Mouse (Mus musculus) limb, embryonic 11.5 days (tissue): Measurements from ENCODE around the gene Celf2. TPM values are rescaled to one million over a fixed set of nuclear protein-coding genes. Genes with fewer than 3 reads are reported as not detected.

Experiments used
- ATAC-seq: fragments of 200-750 bp; cut with Nextera tagmentation; 2 replicates; pipeline ENCODE4 v1.8.0; 2017; ENCODE audit warnings: low read depth; ENCODE audit not compliant: insufficient number of reproducible peaks, low FRiP score, low TSS enrichment
- DNase-seq: peaks from one replicate; pipeline ENCODE4 v3.0.0-alpha.2; 2015; ENCODE audit warnings: low spot score
- H3K27ac ChIP-seq: fragments of 300-500 bp; sonication (generic); replicated peaks from 2 replicates; pipeline ENCODE4 v1.5.1; 2014; ENCODE audit warnings: low read depth, mild to moderate bottlenecking, low read length
- H3K27me3 ChIP-seq: fragments of 300-500 bp; sonication (generic); 2 replicates; pipeline ENCODE4 v1.6.1; 2014; ENCODE audit warnings: mild to moderate bottlenecking, low read length, mixed read lengths; ENCODE audit not compliant: control insufficient read depth, insufficient read depth
- H3K36me3 ChIP-seq: fragments of 300-500 bp; sonication (generic); 2 replicates; pipeline ENCODE4 v1.6.1; 2014; ENCODE audit warnings: mild to moderate bottlenecking, low read length, moderate library complexity, mixed read lengths; ENCODE audit not compliant: control insufficient read depth, insufficient read depth
- H3K4me1 ChIP-seq: fragments of 300-500 bp; sonication (generic); 2 replicates; pipeline ENCODE4 v1.6.1; 2014; ENCODE audit warnings: low read length, mixed read lengths; ENCODE audit not compliant: control insufficient read depth, insufficient read depth
- H3K4me2 ChIP-seq: fragments of 300-500 bp; sonication (generic); 2 replicates; pipeline ENCODE4 v1.6.1; 2014; ENCODE audit warnings: low read depth, mild to moderate bottlenecking, moderate library complexity; ENCODE audit not compliant: severe bottlenecking
- H3K4me3 ChIP-seq: fragments of 300-500 bp; sonication (generic); 2 replicates; pipeline ENCODE4 v1.5.1; 2014; ENCODE audit warnings: low read depth, low read length
- H3K9ac ChIP-seq: fragments of 300-500 bp; sonication (generic); 2 replicates; pipeline ENCODE4 v1.6.1; 2014; ENCODE audit warnings: mild to moderate bottlenecking, low read length
- H3K9me3 ChIP-seq: fragments of 300-500 bp; sonication (generic); 2 replicates; pipeline ENCODE4 v1.6.1; 2016; ENCODE audit warnings: low read length; ENCODE audit not compliant: control insufficient read depth
- WGBS: fragments of 180-500 bp; shearing (Covaris S2); extraction: QIAGEN DNeasy Blood & Tissue Kit; methylation state at CpG from one replicate; pipeline ENCODE4 v1.1.7; 2014; 5-methylcytosine and 5-hydroxymethylcytosine counted together
- polyA plus RNA-seq: library from polyadenylated mRNA; unstranded; fragments of >200 nt; fragmentation: Nextera tagmentation; extraction: Ambion mirVana; gene quantifications from 2 replicates; pipeline ENCODE4 v1.2.1, GENCODE M21; 2014

The Celf2 gene
- polyA plus RNA-seq, 1 experiment from 2014 or later = 24.1 TPM

GRCm38 (mm10) chr2:7233411-7233810, 276.0 kb downstream of the Celf2 start:
- H3K4me1 ChIP-seq = no peaks in the 10 kb centered on the region
- H3K27ac ChIP-seq = no peak overlapping the region
- 87% methylated on average over 2 of the region's 2 CpGs for WGBS
- no peaks in the 10 kb centered on the region for H3K27me3 ChIP-seq
- H3K4me3 ChIP-seq = no peak overlapping the region
- H3K9me3 ChIP-seq = no peaks in the 10 kb centered on the region
- H3K4me2 ChIP-seq = no peak overlapping the region
- no peak overlapping the region for H3K9ac ChIP-seq
- no peaks in the 10 kb centered on the region for H3K36me3 ChIP-seq
- ATAC-seq (no peak), DNase-seq (no peak)

GRCm38 (mm10) chr2:7226785-7227184, 282.6 kb downstream of the Celf2 start:
- Histone ChIP-seq H3K4me2 (no peak overlapping the region), H3K27me3 (no peaks in the 10 kb centered on the region), H3K9ac (no peak overlapping the region), H3K36me3 (no peaks in the 10 kb centered on the region), H3K9me3 (no peaks in the 10 kb centered on the region), H3K4me1 (no peaks in the 10 kb centered on the region), H3K27ac (no peak overlapping the region), H3K4me3 (no peak overlapping the region)
- ATAC-seq (no peak), DNase-seq (no peak)
- WGBS = 85% methylated on average over 7 of the region's 7 CpGs

- Histone ChIP-seq H3K36me3 (no peaks in the 10 kb centered on the region), H3K4me1 (no peaks in the 10 kb centered on the region), H3K27me3 (no peaks in the 10 kb centered on the region), H3K4me3 (no peak overlapping the region), H3K27ac (no peak overlapping the region), H3K9ac (no peak overlapping the region), H3K9me3 (no peaks in the 10 kb centered on the region), H3K4me2 (no peak overlapping the region)
- WGBS = 86% methylated on average over 3 of the region's 3 CpGs
- DNase-seq (no peak), ATAC-seq (no peak)
Measured at GRCm38 (mm10) chr2:7224346-7225071, 284.9 kb downstream of the Celf2 start.

- no peak for DNase-seq
- H3K9me3 ChIP-seq = no peaks in the 10 kb centered on the region
- no peak overlapping the region for H3K4me3 ChIP-seq
- no peaks in the 10 kb centered on the region for H3K27me3 ChIP-seq
- H3K4me2 ChIP-seq = no peak overlapping the region
- ATAC-seq = no peak
- H3K4me1 ChIP-seq = no peaks in the 10 kb centered on the region
- 58% methylated on average over 2 of the region's 2 CpGs for WGBS
- no peak overlapping the region for H3K27ac ChIP-seq
- no peaks in the 10 kb centered on the region for H3K36me3 ChIP-seq
- H3K9ac ChIP-seq = no peak overlapping the region
Measured at GRCm38 (mm10) chr2:7223538-7223937, 285.8 kb downstream of the Celf2 start.

GRCm38 (mm10) chr2:7222886-7223285, 286.5 kb downstream of the Celf2 start:
- DNase-seq = no peak
- H3K9me3 ChIP-seq = no peaks in the 10 kb centered on the region
- H3K4me3 ChIP-seq = no peak overlapping the region
- WGBS = 77% methylated on average over 6 of the region's 6 CpGs
- no peaks in the 10 kb centered on the region for H3K36me3 ChIP-seq
- no peaks in the 10 kb centered on the region for H3K27me3 ChIP-seq
- no peak overlapping the region for H3K4me2 ChIP-seq
- no peak for ATAC-seq
- no peak overlapping the region for H3K27ac ChIP-seq
- H3K4me1 ChIP-seq = no peaks in the 10 kb centered on the region
- no peak overlapping the region for H3K9ac ChIP-seq

- DNase-seq = no peak
- no peak overlapping the region for H3K4me2 ChIP-seq
- H3K9ac ChIP-seq = no peak overlapping the region
- no peaks in the 10 kb centered on the region for H3K9me3 ChIP-seq
- no peaks in the 10 kb centered on the region for H3K27me3 ChIP-seq
- 88% methylated on average over 1 of the region's 1 CpGs for WGBS
- no peaks in the 10 kb centered on the region for H3K4me1 ChIP-seq
- H3K27ac ChIP-seq = no peak overlapping the region
- H3K36me3 ChIP-seq = no peaks in the 10 kb centered on the region
- H3K4me3 ChIP-seq = no peak overlapping the region
- ATAC-seq = no peak
Measured at GRCm38 (mm10) chr2:7221856-7222255, 287.5 kb downstream of the Celf2 start.

- 91% methylated on average over 2 of the region's 2 CpGs for WGBS
Measured at GRCm38 (mm10) chr2:7218101-7218500, 291.3 kb downstream of the Celf2 start.

GRCm38 (mm10) chr2:7207691-7208504, 301.5 kb downstream of the Celf2 start:
- H3K9ac ChIP-seq = no peak overlapping the region
- no peak for DNase-seq
- no peaks in the 10 kb centered on the region for H3K36me3 ChIP-seq
- no peaks in the 10 kb centered on the region for H3K27me3 ChIP-seq
- H3K27ac ChIP-seq = no peak overlapping the region
- WGBS = 73% methylated on average over 15 of the region's 15 CpGs
- no peak overlapping the region for H3K4me2 ChIP-seq
- H3K9me3 ChIP-seq = no peaks in the 10 kb centered on the region
- no peak overlapping the region for H3K4me3 ChIP-seq
- H3K4me1 ChIP-seq = no peaks in the 10 kb centered on the region
- ATAC-seq = no peak

More at GRCm38 (mm10) chr2:7218101-7218500, 291.3 kb downstream of the Celf2 start:
- DNase-seq (no peak), ATAC-seq (no peak)
- no peaks in the 10 kb centered on the region for H3K4me1 ChIP-seq
- no peaks in the 10 kb centered on the region for H3K27me3 ChIP-seq
- no peak overlapping the region for H3K4me2 ChIP-seq
- H3K9ac ChIP-seq = no peak overlapping the region
- H3K36me3 ChIP-seq = no peaks in the 10 kb centered on the region
- no peak overlapping the region for H3K27ac ChIP-seq
- H3K9me3 ChIP-seq = no peaks in the 10 kb centered on the region
- no peak overlapping the region for H3K4me3 ChIP-seq
